Mouse (Mus musculus) heart, adult 18-20 months (tissue): Measurements from ENCODE around the gene Trpv2. TPM values are rescaled to one million over a fixed set of nuclear protein-coding genes. Genes with fewer than 3 reads are reported as not detected.

Experiments used
- DNase-seq, 2 experiments: peaks; one replicate each; pipeline ENCODE4 v3.0.0; 2021 to 2022; ENCODE audit warnings: mixed read lengths in 1 of 2
- total RNA-seq, 2 experiments: library from RNA; stranded (reverse); gene quantifications; 2 replicates each; pipeline ENCODE4 v1.2.3; 2021

Gene Trpv2
- total RNA-seq, 2 experiments from 2014 or later, result 3.0 TPM

GRCm38 (mm10) chr11:62629352-62630224 lies 55.3 kb downstream of the Trpv2 start:
- DNase-seq, result peak in 1 of 2 experiments; percentile 34

- no peak for DNase-seq
Observed at GRCm38 (mm10) chr11:62630225-62630821, 56.0 kb downstream of the Trpv2 start.

- DNase-seq, result no peak
Observed at GRCm38 (mm10) chr11:62631138-62631537, 56.9 kb downstream of the Trpv2 start.

GRCm38 (mm10) chr11:62635406-62635805 lies 61.1 kb downstream of the Trpv2 start:
- peak; percentile 51 to 63 for DNase-seq

- DNase-seq, result peak in 1 of 2 experiments; percentile 29
Observed at GRCm38 (mm10) chr11:62636105-62636839, 62.0 kb downstream of the Trpv2 start.

- DNase-seq, result peak; percentile 70 to 73
Observed at GRCm38 (mm10) chr11:62636840-62637221, 62.5 kb downstream of the Trpv2 start.

GRCm38 (mm10) chr11:62637401-62637800 lies 63.1 kb downstream of the Trpv2 start:
- no peak for DNase-seq

- DNase-seq, result no peak
Observed at GRCm38 (mm10) chr11:62637806-62638205, 63.5 kb downstream of the Trpv2 start.

- DNase-seq, result no peak
Observed at GRCm38 (mm10) chr11:62638402-62638801, 64.1 kb downstream of the Trpv2 start.

GRCm38 (mm10) chr11:62640378-62640777 lies 66.1 kb downstream of the Trpv2 start:
- DNase-seq, result peak in 1 of 2 experiments; percentile 31

GRCm38 (mm10) chr11:62642023-62642844 lies 67.9 kb downstream of the Trpv2 start:
- DNase-seq, result peak in 1 of 2 experiments; percentile 19

- DNase-seq, result peak; percentile 42 to 55
Observed at GRCm38 (mm10) chr11:62643011-62643631, 68.8 kb downstream of the Trpv2 start.

GRCm38 (mm10) chr11:62643681-62644363 lies 69.5 kb downstream of the Trpv2 start:
- no peak for DNase-seq

GRCm38 (mm10) chr11:62644602-62645336 lies 70.5 kb downstream of the Trpv2 start:
- no peak for DNase-seq

- DNase-seq, result peak in 1 of 2 experiments; percentile 35
Observed at GRCm38 (mm10) chr11:62645337-62645675, 71.0 kb downstream of the Trpv2 start.

- DNase-seq, result peak; percentile 60 to 72
Observed at GRCm38 (mm10) chr11:62645732-62646494, 71.6 kb downstream of the Trpv2 start.

GRCm38 (mm10) chr11:62646495-62646843 lies 72.2 kb downstream of the Trpv2 start:
- DNase-seq, result no peak

- no peak for DNase-seq
Observed at GRCm38 (mm10) chr11:62646958-62647515, 72.8 kb downstream of the Trpv2 start.
